Mouse (Mus musculus): ENCODE measurements around the gene Slc27a1. TPM values are rescaled to one million over a fixed set of nuclear protein-coding genes. Genes with fewer than 3 reads are reported as not detected.

The Slc27a1 gene
- 8.2 to 9.1 TPM (median 8.7 TPM) in 4 replicates for total RNA-seq (2023; ENCODE audit: inconsistent age)

DNA sequence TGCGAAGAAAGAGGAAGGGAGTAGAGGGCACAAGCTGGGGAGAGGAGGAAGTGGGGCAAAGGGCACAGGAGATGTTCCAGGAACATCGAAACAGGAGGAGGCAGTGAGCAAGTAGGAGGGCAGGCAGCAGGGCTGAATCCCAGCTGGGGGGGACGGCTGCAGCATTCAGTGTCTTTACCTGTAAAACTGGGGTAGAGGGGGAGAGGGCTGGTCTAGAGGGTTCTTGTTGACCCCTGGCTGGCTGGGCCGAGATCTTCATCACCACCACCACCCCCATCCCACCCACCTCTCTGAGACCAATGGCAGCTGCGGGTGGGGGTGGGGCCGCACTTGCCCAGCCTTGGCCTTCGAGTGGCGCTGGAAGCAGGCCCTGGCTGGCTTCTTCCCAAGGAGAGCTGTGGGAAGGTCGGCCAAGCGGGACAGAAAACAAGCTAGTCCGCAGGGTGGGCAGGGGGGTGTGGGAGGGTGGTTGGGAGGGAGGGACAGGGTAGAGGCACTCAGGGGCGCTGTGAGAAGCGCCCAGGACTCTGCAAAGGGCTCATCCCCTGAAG lies at the start of gene Slc27a1:
Gene Slc27a1 (plus strand): TSS at position 496 of the 551 bp plus-strand sequence.

GRCm38 (mm10) chr8:71525226-71526050 lies 43.2 kb upstream of the Slc27a1 start, which contains the start of gene Ccdc194:
Gene Ccdc194, minus strand, starts transcription at chr8:71525711.

GRCm38 (mm10) chr8:71537028-71537867 lies 31.4 kb upstream of the Slc27a1 start, which contains the start of gene Bst2:
Gene Bst2, minus strand, starts transcription at chr8:71537456.

GRCm38 (mm10) chr8:71542632-71543343 lies 25.9 kb upstream of the Slc27a1 start, which contains the start of gene Mvb12a:
Gene Mvb12a, plus strand, starts transcription at chr8:71542922.

DNA sequence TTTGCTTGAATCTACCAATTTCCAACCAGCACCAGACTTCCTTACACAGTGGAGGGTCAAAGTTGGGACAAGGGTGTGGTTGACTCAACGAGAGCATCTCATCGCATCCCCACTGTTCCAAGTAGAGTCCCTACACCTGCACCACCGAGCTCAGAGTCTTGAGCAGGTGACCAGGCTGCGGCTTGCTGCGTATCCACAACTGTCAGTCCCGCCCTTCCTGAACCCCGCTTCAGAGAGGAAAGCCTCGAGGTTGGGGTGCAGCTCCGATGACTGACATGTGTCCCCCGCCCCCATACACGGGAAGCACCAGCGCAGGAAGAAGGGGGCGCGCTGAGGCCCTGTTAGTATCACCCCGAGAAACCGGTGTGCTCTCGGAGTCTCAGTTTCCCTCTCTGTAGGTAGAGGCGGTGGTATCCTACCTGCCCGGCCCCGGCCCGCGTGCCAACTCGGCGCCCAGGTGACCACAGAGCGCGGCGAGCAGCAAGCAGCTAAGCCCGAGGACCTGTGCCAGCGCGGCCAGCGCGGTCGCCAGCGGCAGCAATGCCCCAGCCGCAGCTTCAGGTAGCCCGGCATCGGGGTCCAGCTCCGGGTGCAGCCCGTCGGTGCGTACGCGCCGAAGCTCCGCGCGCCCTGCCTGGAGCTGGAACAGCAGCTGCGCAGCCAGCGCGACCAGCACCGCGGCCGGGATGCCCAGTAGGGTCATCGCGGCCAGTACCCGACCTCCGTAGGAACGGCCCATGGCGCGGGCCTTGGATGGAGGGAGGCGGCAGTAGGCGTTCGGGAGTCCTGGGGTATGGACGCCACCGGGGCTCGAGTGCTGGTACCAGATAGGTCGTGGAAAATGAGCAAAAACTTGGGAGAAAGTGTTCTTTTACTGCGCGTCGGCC lies 10.4 kb upstream of the Slc27a1 start, which contains the start of gene Tmem221:
Gene Tmem221 (minus strand): TSS at position 801 of the 887 bp plus-strand sequence.

DNA sequence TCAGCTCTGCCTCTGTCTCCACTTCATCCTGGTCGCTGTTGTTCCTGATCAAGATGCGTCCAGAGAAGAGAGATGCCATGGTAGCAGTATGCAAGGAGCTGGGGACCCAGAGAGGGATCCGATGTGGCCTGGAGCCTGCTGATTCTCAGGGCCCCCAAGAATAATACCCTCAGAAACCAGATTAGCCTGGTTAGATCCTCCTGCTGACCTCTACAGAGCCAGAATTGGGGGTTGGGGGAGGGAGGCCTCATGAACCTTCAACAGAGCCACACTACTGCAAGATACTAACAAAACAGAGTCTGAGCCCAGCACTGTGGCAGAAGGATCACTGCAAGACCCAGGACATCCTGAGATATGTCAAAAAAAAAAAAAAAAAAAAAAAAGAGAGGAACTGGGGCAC lies 2.2 kb upstream of the Slc27a1 start, which contains the start of gene Nxnl1:
Gene Nxnl1 (minus strand): TSS at position 101 of the 400 bp plus-strand sequence.

DNA sequence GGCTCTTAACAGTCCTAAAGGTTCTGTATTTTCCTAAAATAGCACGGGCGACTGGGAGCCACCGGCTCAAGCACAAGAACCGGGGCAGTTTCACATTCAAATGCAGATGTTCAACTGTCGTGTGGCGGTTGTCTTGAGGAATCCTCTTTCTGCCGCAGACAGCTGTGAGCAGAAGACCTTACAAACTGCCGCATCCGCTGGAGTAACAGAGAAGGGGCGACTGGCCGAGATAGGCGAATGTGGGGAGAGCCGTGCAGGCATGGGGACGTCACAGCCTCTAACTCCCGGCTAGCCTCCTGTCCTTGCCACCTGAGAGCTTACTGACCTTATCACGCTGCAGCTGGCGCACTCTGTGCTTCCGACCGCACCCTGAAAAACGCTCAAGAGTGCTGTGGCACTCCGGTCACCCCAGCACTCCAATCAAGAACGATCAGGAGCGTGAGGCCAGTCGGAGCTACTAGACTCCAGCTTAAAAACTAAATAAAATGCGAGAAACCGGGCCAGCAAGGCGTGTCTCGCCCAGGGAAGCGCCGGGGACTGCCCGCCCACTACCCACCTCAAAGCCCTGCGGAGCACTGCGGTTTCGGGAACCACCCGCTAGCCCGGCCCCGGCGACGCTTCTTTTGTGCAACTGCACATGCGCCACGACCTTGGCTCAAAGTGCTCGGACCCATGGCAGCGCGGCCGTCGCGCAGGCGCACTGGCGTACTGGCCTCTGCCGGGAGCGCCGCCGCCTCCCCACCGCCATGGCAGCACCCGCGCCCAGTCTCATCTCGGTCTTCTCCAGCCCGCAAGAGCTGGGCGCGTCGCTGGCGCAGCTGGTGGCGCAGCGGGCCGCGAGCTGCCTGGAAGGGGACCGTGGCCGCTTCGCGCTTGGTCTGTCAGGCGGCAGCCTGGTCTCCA lies 23.0 kb downstream of the Slc27a1 start, which contains the start of gene Pgls:
Gene Pgls (plus strand): TSS at position 706 of the 903 bp plus-strand sequence.

DNA sequence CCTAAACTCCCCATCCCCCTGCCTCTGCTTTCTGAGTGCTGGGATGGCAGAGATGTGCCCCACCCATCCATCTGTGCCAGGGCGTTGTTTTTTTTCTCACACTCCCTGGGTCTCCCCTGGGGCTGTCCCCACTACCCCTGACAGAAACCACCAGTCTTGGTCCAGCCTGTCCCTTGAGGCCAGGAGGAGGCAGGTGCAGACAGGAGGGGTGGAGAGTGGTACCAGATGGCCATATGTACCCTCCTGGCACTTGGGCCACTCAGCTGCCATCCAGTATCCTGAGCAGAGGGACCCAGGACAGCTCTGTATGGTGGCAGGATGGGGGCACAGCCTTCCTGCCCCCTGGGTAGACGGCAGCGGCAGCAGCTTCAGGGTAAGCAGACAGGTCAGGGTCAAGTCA lies 28.8 kb downstream of the Slc27a1 start, which contains the start of gene Fam129c:
Gene Fam129c (plus strand): TSS at position 198 of the 400 bp plus-strand sequence.

DNA sequence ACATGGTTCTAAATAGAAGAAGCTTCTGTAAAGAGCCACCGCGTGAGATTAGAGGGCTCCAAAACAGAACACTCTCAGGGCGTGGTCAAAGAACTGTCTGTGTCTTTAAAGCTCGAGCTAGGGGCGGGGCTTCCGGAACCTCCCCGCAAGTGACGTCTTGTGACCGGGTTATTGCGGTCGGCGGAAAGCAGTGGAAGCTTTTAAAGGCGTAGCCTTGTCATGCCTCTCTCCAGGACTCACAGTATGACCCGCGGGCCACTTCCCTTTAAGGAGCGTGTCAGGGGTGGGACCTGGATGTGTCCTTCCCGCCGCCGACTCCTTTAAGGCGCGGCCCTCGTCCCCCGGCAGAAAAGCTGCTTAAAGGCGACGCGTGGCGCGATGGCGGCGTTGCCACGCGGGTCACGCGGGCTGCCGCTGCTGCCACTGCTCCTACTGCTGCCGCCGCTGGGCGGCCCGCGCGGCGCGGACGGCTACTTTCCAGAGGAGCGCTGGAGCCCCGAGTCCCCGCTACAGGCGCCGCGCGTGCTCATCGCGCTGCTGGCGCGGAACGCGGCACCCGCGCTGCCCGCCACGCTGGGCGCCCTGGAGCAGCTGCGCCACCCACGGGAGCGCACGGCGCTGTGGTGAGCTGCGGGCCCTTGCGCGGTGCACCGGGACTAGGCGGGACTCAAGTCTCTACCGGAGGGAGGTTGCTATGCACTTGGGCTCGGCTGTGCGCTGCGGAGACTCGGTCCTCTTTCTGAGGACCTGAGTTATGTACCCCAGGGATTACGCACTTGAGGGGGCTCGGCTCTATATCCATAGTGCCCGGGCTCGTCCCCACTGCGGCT lies 42.4 kb downstream of the Slc27a1 start, which contains the start of gene Colgalt1:
Gene Colgalt1 (plus strand): TSS at position 177 of the 830 bp plus-strand sequence.

Other genes starting within 250 kb of the Slc27a1 start
- 265 to 295 TPM (median 283 TPM) in 4 replicates for gene Use1, start 202.0 kb upstream of the Slc27a1 start, total RNA-seq (2023; ENCODE audit: inconsistent age)
- 21.2 to 27.1 TPM (median 23.5 TPM) in 4 replicates for gene Ocel1, start 197.6 kb upstream of the Slc27a1 start, total RNA-seq (2023; ENCODE audit: inconsistent age)
- 10.3 to 12.4 TPM (median 11.7 TPM) in 4 replicates for gene Nr2f6, start 186.9 kb upstream of the Slc27a1 start, total RNA-seq (2023; ENCODE audit: inconsistent age)
- not detected in 4 replicates for gene Ushbp1, start 173.1 kb upstream of the Slc27a1 start, total RNA-seq (2023; ENCODE audit: inconsistent age)
- 93.2 to 107 TPM (median 93.8 TPM) in 4 replicates for gene Babam1, start 172.0 kb upstream of the Slc27a1 start, total RNA-seq (2023; ENCODE audit: inconsistent age)
- gene Ankle1, start 162.9 kb upstream of the Slc27a1 start, total RNA-seq (2023; ENCODE audit: inconsistent age), result 0.51 to 1.4 TPM (median 0.61 TPM) in 4 replicates
- gene Abhd8, start 105.2 kb upstream of the Slc27a1 start, total RNA-seq (2023; ENCODE audit: inconsistent age), result 11.1 to 13.1 TPM (median 12.5 TPM) in 4 replicates
- 34.7 to 38.7 TPM (median 35.8 TPM) in 4 replicates for gene Mrpl34, start 103.9 kb upstream of the Slc27a1 start, total RNA-seq (2023; ENCODE audit: inconsistent age)
- 99.3 to 111 TPM (median 106 TPM) in 4 replicates for gene Dda1, start 99.7 kb upstream of the Slc27a1 start, total RNA-seq (2023; ENCODE audit: inconsistent age)
- 12.1 to 14.8 TPM (median 13.7 TPM) in 4 replicates for gene Ano8, start 82.9 kb upstream of the Slc27a1 start, total RNA-seq (2023; ENCODE audit: inconsistent age)
- gene Gtpbp3, start 80.8 kb upstream of the Slc27a1 start, total RNA-seq (2023; ENCODE audit: inconsistent age), result 17.1 to 21.2 TPM (median 18.4 TPM) in 4 replicates
- 0.45 TPM in 1 of 4 replicates, not detected in the others for gene Plvap, start 57.1 kb upstream of the Slc27a1 start, total RNA-seq (2023; ENCODE audit: inconsistent age)
- gene Ccdc194, start 43.2 kb upstream of the Slc27a1 start, total RNA-seq (2023; ENCODE audit: inconsistent age), result not detected in 4 replicates
- gene Bst2, start 31.4 kb upstream of the Slc27a1 start, total RNA-seq (2023; ENCODE audit: inconsistent age), result 23.8 to 37.9 TPM (median 34.7 TPM) in 4 replicates
- 36.5 to 54.6 TPM (median 44.8 TPM) in 4 replicates for gene Mvb12a, start 26.0 kb upstream of the Slc27a1 start, total RNA-seq (2023; ENCODE audit: inconsistent age)
- gene Tmem221, start 10.0 kb upstream of the Slc27a1 start, total RNA-seq (2023; ENCODE audit: inconsistent age), result 0.33 TPM in 1 of 4 replicates, not detected in the others
- gene Nxnl1, start 2.3 kb upstream of the Slc27a1 start, total RNA-seq (2023; ENCODE audit: inconsistent age), result not detected in 4 replicates
- gene Pgls, start 23.3 kb downstream of the Slc27a1 start, total RNA-seq (2023; ENCODE audit: inconsistent age), result 99.2 to 122 TPM (median 101 TPM) in 4 replicates
- 115 to 183 TPM (median 158 TPM) in 4 replicates for gene Fam129c, start 28.8 kb downstream of the Slc27a1 start, total RNA-seq (2023; ENCODE audit: inconsistent age)
- gene Colgalt1, start 42.1 kb downstream of the Slc27a1 start, total RNA-seq (2023; ENCODE audit: inconsistent age), result 104 to 126 TPM (median 116 TPM) in 4 replicates
- gene Unc13a, start 102.9 kb downstream of the Slc27a1 start, total RNA-seq (2023; ENCODE audit: inconsistent age), result 0.54 to 0.64 TPM (median 0.60 TPM) in 3 of 4 replicates, not detected in the other
- 79.6 to 88.3 TPM (median 85.0 TPM) in 4 replicates for gene Jak3, start 107.4 kb downstream of the Slc27a1 start, total RNA-seq (2023; ENCODE audit: inconsistent age)
- gene Insl3, start 120.3 kb downstream of the Slc27a1 start, total RNA-seq (2023; ENCODE audit: inconsistent age), result 33.1 to 38.9 TPM (median 35.9 TPM) in 4 replicates
- gene B3gnt3, start 132.9 kb downstream of the Slc27a1 start, total RNA-seq (2023; ENCODE audit: inconsistent age), result 0.54 to 0.93 TPM (median 0.59 TPM) in 4 replicates
- gene Fcho1, start 156.8 kb downstream of the Slc27a1 start, total RNA-seq (2023; ENCODE audit: inconsistent age), result 168 to 193 TPM (median 180 TPM) in 4 replicates